Mouse (Mus musculus): ENCODE results near the gene Palm. TPM values are rescaled to one million over a fixed set of nuclear protein-coding genes. Genes with fewer than 3 reads are reported as not detected.

The Palm gene
- polyA plus RNA-seq, 2 experiments, result 55.8 to 76.2 TPM

GRCm38 (mm10) chr10:79773208-79773607 is 20.2 kb upstream of the Palm start:
- Histone ChIP-seq H3K27ac (replicated peaks; ENCODE audit: low read depth, low read length) (no peak overlapping the region), H3K27me3 (ENCODE audit: control insufficient read depth, insufficient read depth, low read length) (no peaks in the 10 kb centered on the region), H3K36me3 (ENCODE audit: control insufficient read depth, insufficient read depth, low read length) (no peaks in the 10 kb centered on the region), H3K9ac (ENCODE audit: low read depth, low read length, severe bottlenecking) (no peak overlapping the region), H3K4me1 (ENCODE audit: control insufficient read depth, insufficient read depth, low read length) (peaks cover 15% of the 10 kb centered on the region), H3K4me2 (replicated peaks; ENCODE audit: low read depth, low read length, severe bottlenecking) (no peak overlapping the region), H3K9me3 (ENCODE audit: control insufficient read depth, low read length) (no peaks in the 10 kb centered on the region), H3K4me3 (replicated peaks; ENCODE audit: low read length) (no peak overlapping the region)
- 90% methylated on average over 2 of the region's 2 CpGs for WGBS
- TF ChIP-seq POLR2A (IDR thresholded peaks at IDR 0.05; ENCODE audit: borderline replicate concordance, extremely low read depth, insufficient read depth, insufficient read length), result no peak
- DNase-seq (ENCODE audit: low spot score), result no peak
- no peak for ATAC-seq (ENCODE audit: low FRiP score, low read depth)

- ATAC-seq (ENCODE audit: low FRiP score, low read depth), result no peak
- Histone ChIP-seq H3K9me3 (ENCODE audit: control insufficient read depth, low read length) (no peaks in the 10 kb centered on the region), H3K27me3 (ENCODE audit: control insufficient read depth, insufficient read depth, low read length) (no peaks in the 10 kb centered on the region), H3K36me3 (ENCODE audit: control insufficient read depth, insufficient read depth, low read length) (no peaks in the 10 kb centered on the region), H3K4me1 (ENCODE audit: control insufficient read depth, insufficient read depth, low read length) (peaks cover 15% of the 10 kb centered on the region), H3K4me3 (replicated peaks; ENCODE audit: low read length) (no peak overlapping the region), H3K4me2 (replicated peaks; ENCODE audit: low read depth, low read length, severe bottlenecking) (no peak overlapping the region), H3K9ac (ENCODE audit: low read depth, low read length, severe bottlenecking) (no peak overlapping the region), H3K27ac (replicated peaks; ENCODE audit: low read depth, low read length) (no peak overlapping the region)
- 72% methylated on average over 5 of the region's 5 CpGs for WGBS
- no peak for DNase-seq (ENCODE audit: low spot score)
- no peak for TF ChIP-seq POLR2A (IDR thresholded peaks at IDR 0.05; ENCODE audit: borderline replicate concordance, extremely low read depth, insufficient read depth, insufficient read length)
Measured at GRCm38 (mm10) chr10:79774486-79775279, 18.7 kb upstream of the Palm start.

- Histone ChIP-seq H3K4me2 (replicated peaks; ENCODE audit: low read depth, low read length, severe bottlenecking) (peak within 1 kb of the TSS; percentile 78), H3K27ac (replicated peaks; ENCODE audit: low read depth, low read length) (no peak within 1 kb of the TSS), H3K9me3 (ENCODE audit: control insufficient read depth, low read length) (no peaks in the 10 kb centered on the region), H3K36me3 (ENCODE audit: control insufficient read depth, insufficient read depth, low read length) (no peaks in the 10 kb centered on the region), H3K4me3 (replicated peaks; ENCODE audit: low read length) (peak within 1 kb of the TSS; percentile 47), H3K27me3 (ENCODE audit: control insufficient read depth, insufficient read depth, low read length) (no peaks in the 10 kb centered on the region), H3K9ac (ENCODE audit: low read depth, low read length, severe bottlenecking) (peak within 1 kb of the TSS; percentile 68), H3K4me1 (ENCODE audit: control insufficient read depth, insufficient read depth, low read length) (peaks cover 22% of the 10 kb centered on the region)
- no peak for ATAC-seq (ENCODE audit: low FRiP score, low read depth)
- under 1% methylated on average over 35 of the region's 39 CpGs for WGBS
- TF ChIP-seq POLR2A (IDR thresholded peaks at IDR 0.05; ENCODE audit: borderline replicate concordance, extremely low read depth, insufficient read depth, insufficient read length), result no peak
- no peak for DNase-seq (ENCODE audit: low spot score)
Measured at GRCm38 (mm10) chr10:79777103-79777531, 16.3 kb upstream of the Palm start, which contains the start of gene Fstl3. Gene Fstl3, plus strand, starts transcription at chr10:79777272.

GRCm38 (mm10) chr10:79778006-79778405 is 15.4 kb upstream of the Palm start:
- H3K27ac ChIP-seq (replicated peaks; ENCODE audit: low read depth, low read length), result no peak overlapping the region
- H3K36me3 ChIP-seq (ENCODE audit: control insufficient read depth, insufficient read depth, low read length), result no peaks in the 10 kb centered on the region
- WGBS, result 4% methylated on average over 14 of the region's 15 CpGs
- no peak for TF ChIP-seq POLR2A (IDR thresholded peaks at IDR 0.05; ENCODE audit: borderline replicate concordance, extremely low read depth, insufficient read depth, insufficient read length)
- no peak overlapping the region for H3K9ac ChIP-seq (ENCODE audit: low read depth, low read length, severe bottlenecking)
- no peaks in the 10 kb centered on the region for H3K27me3 ChIP-seq (ENCODE audit: control insufficient read depth, insufficient read depth, low read length)
- DNase-seq (ENCODE audit: low spot score) (peak; percentile 25), ATAC-seq (ENCODE audit: low FRiP score, low read depth) (no peak)
- H3K4me1 ChIP-seq (ENCODE audit: control insufficient read depth, insufficient read depth, low read length), result peaks cover 22% of the 10 kb centered on the region
- peak overlapping the region; percentile 47; the same call in 1 of the 2 replicates for H3K4me3 ChIP-seq (replicated peaks; ENCODE audit: low read length)
- H3K4me2 ChIP-seq (replicated peaks; ENCODE audit: low read depth, low read length, severe bottlenecking), result peak overlapping the region; percentile 78
- no peaks in the 10 kb centered on the region for H3K9me3 ChIP-seq (ENCODE audit: control insufficient read depth, low read length)

- Histone ChIP-seq H3K9ac (ENCODE audit: low read depth, low read length, severe bottlenecking) (no peak overlapping the region), H3K4me3 (replicated peaks; ENCODE audit: low read length) (no peak overlapping the region), H3K4me1 (ENCODE audit: control insufficient read depth, insufficient read depth, low read length) (peaks cover 22% of the 10 kb centered on the region), H3K27ac (replicated peaks; ENCODE audit: low read depth, low read length) (no peak overlapping the region), H3K4me2 (replicated peaks; ENCODE audit: low read depth, low read length, severe bottlenecking) (no peak overlapping the region), H3K9me3 (ENCODE audit: control insufficient read depth, low read length) (no peaks in the 10 kb centered on the region), H3K27me3 (ENCODE audit: control insufficient read depth, insufficient read depth, low read length) (no peaks in the 10 kb centered on the region), H3K36me3 (ENCODE audit: control insufficient read depth, insufficient read depth, low read length) (no peaks in the 10 kb centered on the region)
- no peak for TF ChIP-seq POLR2A (IDR thresholded peaks at IDR 0.05; ENCODE audit: borderline replicate concordance, extremely low read depth, insufficient read depth, insufficient read length)
- 11% methylated on average over 2 of the region's 2 CpGs for WGBS
- ATAC-seq (ENCODE audit: low FRiP score, low read depth), result no peak
- no peak for DNase-seq (ENCODE audit: low spot score)
Measured at GRCm38 (mm10) chr10:79779193-79779592, 14.2 kb upstream of the Palm start.

All from limb, embryonic 14.5 days (tissue).